Mouse (Mus musculus) thymus, adult 2 months (tissue): ENCODE measurements around the gene Xpnpep1.

Experiments
- CTCF ChIP-seq: fragments of 200-500 bp; IDR thresholded peaks from 2 replicates; pipeline ENCODE4 v1.5.1; 2012; ENCODE audit warnings: mild to moderate bottlenecking, control low read depth, low read length, moderate library complexity, borderline replicate concordance; ENCODE audit not compliant: control insufficient read depth, poor library complexity, insufficient read depth; ENCODE audit errors: extremely low read depth
- POLR2A ChIP-seq: fragments of 200-500 bp; IDR thresholded peaks from 2 replicates; pipeline ENCODE4 v1.6.1; 2012; ENCODE audit warnings: mild to moderate bottlenecking, low read length, control low read depth, moderate library complexity; ENCODE audit not compliant: control insufficient read depth, poor library complexity, insufficient read depth; ENCODE audit errors: extremely low read depth

GRCm38 (mm10) chr19:53028216-53028615 lies 11.8 kb downstream of the Xpnpep1 start:
- TF ChIP-seq POLR2A (no peak), CTCF (no peak)
